Mouse (Mus musculus) layer of hippocampus, adult 2 months (tissue): Measurements from ENCODE around the gene Hpse2. TPM values are rescaled to one million over a fixed set of nuclear protein-coding genes. Genes with fewer than 3 reads are reported as not detected.
"Not testable (repeated sequence)": the region's sequence is repeated elsewhere in the genome, so short reads cannot be mapped to it uniquely, and the experiment has no call there.

Experiments
- DNase-seq, 2 experiments: peaks; one replicate each; pipeline ENCODE4 v3.0.0; 2022; ENCODE audit warnings: low spot score in 2 of 2
- H3K27ac ChIP-seq: fragments of 200-600 bp; 2 replicates; pipeline ENCODE4 v1.8.1; 2022
- H3K4me3 ChIP-seq: fragments of 200-600 bp; 2 replicates; pipeline ENCODE4 v1.8.1; 2022; ENCODE audit warnings: mild to moderate bottlenecking
- CTCF ChIP-seq: fragments of 200-600 bp; conservative IDR thresholded peaks from 2 replicates; pipeline ENCODE4 v1.8.1; 2022; ENCODE audit warnings: antibody characterized with exemption, mild to moderate bottlenecking, moderate library complexity
- total RNA-seq, 2 experiments: library from RNA; stranded (reverse); gene quantifications; 2 replicates each; pipeline ENCODE4 v1.2.3; 2021

The Hpse2 gene
- total RNA-seq, 2 experiments from 2014 or later: 0.15 to 0.33 TPM

DNA sequence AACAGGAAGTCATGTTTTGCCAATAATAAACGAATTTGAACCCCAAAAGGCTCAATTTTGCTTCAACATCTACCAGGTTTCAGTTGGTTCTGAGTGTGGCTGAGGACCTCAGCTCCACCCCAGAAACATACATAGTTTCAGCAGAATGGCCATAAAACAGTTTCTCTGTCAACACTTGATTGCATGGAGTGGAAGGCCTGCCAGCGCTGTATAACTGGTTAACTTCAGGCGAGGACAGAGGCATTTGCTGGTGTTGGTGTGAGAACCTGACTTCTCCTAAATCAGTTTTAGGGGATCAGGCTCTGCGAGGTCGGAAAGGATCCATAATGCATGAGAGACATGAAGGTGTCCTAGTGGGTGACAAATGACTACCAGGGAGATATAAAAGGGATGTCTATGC is 578.0 kb downstream of the Hpse2 start:
- TF ChIP-seq CTCF: no peak
- Histone ChIP-seq H3K4me3 (no peak overlapping the region), H3K27ac (no peak overlapping the region)
- no peak for DNase-seq

DNA sequence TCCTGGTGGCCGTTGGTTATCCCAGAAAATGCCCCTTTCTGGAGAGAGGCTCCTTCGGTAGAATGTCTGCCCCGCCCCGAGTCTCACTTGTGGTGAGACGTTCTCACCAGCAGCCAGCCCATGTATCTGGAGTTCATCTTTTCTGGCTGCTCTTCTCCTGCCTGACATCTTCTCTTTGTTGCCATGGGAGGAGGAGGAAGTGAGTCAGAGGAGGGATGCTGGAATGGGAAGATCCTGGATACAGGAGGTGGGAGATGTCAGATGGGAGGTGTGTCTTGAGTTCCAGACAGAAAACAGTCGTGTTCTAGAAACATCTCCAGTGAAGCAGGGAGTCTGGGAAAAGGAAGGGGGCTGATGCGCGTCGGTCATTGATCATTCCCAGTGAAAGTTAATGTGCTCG is 578.7 kb downstream of the Hpse2 start:
- DNase-seq: no peak
- TF ChIP-seq CTCF: no peak
- Histone ChIP-seq H3K4me3 (no peak overlapping the region), H3K27ac (no peak overlapping the region)

DNA sequence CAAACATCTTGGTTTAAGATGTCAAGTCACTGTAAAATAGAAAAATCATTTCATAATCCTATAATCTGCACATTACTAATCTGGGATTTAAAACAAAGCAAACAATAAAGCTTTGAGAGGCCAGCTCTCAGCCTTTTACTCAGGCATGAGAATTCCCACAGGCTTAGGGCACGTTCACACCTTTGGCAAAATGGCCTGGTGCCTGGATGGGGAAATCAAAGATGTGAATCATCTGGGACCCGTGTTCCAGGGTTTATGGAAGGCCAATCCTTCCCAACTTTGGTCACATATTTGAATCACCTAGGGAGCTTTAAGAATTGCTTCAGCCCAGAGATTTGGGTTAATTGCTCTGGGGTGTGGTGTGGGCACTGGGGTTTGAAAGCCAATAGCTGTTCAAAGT is 590.3 kb downstream of the Hpse2 start:
- Histone ChIP-seq H3K27ac (no peak overlapping the region), H3K4me3 (no peak overlapping the region)
- no peak for TF ChIP-seq CTCF
- DNase-seq: no peak

DNA sequence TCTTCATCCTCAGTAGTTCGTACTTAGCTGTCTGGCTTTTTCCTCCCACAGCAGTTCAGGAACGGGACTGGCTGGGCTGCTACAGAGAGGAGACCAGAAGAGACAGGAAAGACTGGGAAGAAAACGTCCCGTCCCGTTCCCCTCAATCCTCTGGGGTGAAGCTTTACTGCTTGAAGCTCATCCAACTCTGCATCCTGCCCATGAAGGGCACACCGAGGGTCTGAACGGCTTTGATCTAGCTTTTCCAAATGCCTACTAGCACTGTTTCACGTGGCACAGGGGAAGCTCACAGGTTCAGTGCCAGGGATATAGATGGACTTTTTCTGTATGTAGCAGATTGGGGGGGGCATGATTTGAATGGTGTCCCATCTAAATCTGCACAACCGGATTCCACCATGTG is 592.4 kb downstream of the Hpse2 start:
- no peak overlapping the region for H3K27ac ChIP-seq
- H3K4me3 ChIP-seq: peak overlapping the region; percentile 55
- TF ChIP-seq CTCF: no peak
- no peak for DNase-seq

DNA sequence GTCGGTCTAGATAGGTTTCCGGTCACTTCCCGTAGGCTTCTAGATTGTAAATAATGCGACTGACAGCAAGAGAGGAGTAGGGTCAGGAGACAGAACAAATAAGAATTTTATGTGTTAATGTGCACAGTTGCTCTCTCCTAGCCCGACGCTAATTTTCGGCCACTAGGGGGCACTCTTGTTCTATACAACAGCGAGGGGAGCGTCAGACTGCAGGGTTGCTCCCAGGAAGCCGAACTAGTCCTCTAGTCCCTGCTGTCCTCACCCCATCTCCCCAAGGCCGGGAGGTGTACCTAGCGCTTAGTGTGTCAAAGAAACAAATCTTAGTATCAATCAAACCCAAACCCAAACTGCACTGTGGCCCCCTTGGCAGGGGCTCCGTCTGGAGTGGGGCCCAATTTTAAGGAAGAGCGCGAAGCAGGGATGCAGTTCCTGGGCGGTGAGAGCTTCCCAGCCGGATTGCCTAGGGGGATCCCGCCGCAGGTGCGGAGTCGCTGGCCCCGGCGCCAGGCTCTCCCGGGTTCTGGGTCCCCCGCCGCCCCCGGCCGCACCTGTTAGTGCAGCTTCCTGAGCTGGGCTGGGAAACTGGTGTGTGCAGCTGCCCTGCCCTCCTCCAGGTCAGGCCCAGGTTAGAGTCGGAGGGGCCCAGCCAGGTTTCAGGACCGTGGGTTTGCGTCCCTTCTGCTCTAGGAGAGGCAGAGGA is 593.1 kb downstream of the Hpse2 start:
- DNase-seq: peak; percentile 90 to 97
- peak; percentile 96 for TF ChIP-seq CTCF
- Histone ChIP-seq H3K4me3 (peak overlapping the region; percentile 55), H3K27ac (no peak overlapping the region)

DNA sequence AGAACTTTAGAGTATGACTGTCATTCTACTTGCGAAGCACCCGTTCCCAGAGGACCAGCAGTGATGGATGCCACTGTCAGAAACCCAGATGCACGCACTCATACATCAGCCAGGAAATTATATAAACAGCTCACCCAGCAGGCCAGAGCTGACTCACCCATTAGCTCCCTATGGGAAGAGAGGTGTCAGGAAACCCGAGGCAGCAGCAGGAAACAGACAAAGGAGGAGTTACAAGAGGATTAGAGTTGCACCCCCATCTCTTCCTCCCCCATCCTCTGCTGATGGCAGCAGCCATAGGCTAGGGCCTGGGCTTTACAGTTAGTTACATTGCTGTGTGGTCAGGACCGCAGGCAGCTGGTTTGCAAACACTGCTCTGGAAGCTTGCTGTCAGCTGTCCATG is 599.8 kb downstream of the Hpse2 start:
- H3K4me3 ChIP-seq: no peak overlapping the region
- H3K27ac ChIP-seq: no peak overlapping the region
- TF ChIP-seq CTCF: no peak
- no peak for DNase-seq

DNA sequence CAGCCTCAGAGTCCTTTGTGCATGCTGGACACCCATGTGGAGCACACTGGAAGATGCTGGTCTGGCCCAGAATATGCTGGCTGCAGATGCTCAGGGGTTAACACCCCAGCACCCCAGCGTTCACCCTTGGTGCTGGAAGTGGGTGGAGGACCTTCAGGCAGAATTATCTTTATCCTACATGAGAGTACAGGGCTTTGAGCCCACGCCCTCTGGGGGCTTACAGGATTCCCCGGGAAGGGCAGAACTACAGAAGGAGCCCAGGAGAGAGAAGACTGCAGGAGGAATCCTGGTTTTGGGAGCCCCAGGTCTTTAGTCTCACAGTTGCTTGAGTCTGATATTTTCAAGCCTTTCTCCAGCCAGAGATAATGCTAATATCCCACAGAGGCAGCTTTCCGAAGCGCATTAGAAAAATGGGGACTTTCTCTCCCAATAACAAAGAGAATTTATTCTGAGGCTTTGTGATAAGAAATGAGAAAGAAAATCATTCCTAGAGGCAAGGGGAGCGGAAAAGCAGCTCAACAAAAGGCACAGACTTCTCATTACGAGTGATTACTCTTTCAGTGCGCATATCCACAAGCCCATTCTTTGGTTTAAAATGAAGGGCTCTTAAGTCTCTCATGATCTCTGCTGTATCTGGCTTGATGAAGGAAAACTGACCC is 602.5 kb downstream of the Hpse2 start:
- no peak for DNase-seq
- Histone ChIP-seq H3K4me3 (no peak overlapping the region), H3K27ac (no peak overlapping the region)
- TF ChIP-seq CTCF: no peak

DNA sequence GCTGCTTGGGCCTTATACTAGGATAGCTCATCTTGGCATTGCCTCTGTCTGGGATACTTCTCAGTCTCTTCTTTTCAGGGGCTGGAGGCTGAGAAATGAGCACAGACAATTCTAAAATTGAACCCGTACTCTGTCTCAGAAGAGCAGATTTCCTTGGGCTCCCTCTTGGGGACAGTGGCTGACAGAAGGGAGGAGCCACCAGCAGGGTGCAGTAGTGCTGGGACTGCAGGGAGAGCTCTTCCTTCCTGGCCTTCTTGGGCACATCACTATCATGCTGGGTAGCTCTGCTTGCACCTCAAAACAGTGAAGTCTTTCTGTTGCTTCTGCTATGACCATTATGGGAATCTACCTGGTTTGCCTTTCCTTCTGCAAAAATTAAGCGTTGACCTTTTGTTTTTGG is 603.0 kb downstream of the Hpse2 start:
- peak; percentile 62 for TF ChIP-seq CTCF
- DNase-seq: no peak
- Histone ChIP-seq H3K4me3 (no peak overlapping the region), H3K27ac (no peak overlapping the region)

DNA sequence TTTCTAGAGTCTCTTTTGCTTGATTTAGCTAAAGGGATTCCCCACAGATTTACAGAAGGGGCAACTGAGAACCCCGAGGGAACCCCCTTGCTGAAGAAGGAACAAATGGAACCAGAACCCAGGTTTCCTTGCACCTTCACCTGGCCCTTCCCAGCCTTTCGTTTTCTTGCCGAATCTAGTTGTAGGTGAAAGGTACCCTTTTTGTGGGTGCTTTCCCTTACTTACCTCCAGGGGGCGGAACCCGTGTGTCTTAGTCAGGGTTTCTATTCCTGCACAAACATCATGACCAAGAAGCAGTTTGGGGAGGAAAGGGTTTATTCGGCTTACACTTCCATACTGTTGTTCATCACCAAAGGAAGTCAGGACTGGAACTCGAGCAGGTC is 608.0 kb downstream of the Hpse2 start:
- TF ChIP-seq CTCF: peak; percentile 32; the same call in 1 of the 2 replicates
- H3K27ac ChIP-seq: peak overlapping the region; percentile 90
- peak overlapping the region; percentile 74 for H3K4me3 ChIP-seq
- DNase-seq: not testable (repeated sequence)

DNA sequence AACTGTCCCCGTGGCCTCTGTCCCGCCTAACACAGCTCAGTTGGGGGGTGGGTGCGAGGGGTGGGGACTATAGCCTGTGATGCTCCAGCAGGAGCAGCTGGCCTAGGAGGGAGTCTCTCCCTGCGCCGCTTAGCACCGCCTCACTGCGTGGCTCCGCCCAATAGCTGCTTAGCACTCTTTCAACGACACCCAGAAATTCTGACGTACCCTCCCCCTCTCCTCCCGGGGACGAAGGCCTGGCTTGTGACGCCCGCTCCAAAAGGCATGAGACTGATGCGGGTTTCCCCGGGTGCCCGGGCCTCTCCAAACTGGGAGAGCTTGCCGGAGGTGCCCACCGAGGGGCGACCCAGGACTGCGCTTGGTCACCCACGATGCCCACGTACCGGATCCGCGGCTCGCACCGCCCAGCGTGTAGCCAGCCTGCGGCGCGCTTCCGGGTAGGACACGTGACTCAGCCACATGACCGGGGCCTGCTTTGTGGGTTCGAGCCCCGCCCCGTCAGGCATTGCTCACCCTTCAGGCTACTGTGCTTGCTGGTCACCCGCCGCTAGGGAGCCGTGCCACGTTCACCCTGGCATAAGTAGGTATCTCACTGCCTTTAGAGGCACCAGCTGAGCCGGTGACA is 608.5 kb downstream of the Hpse2 start, which contains the start of gene Hps1:
Gene Hps1 (minus strand): TSS at position 448 of the 625 bp plus-strand sequence.
- H3K4me3 ChIP-seq: peak within 1 kb of the TSS; percentile 74
- peak within 1 kb of the TSS; percentile 90 for H3K27ac ChIP-seq
- TF ChIP-seq CTCF: peak; percentile 56
- peak; percentile 85 to 92 for DNase-seq

DNA sequence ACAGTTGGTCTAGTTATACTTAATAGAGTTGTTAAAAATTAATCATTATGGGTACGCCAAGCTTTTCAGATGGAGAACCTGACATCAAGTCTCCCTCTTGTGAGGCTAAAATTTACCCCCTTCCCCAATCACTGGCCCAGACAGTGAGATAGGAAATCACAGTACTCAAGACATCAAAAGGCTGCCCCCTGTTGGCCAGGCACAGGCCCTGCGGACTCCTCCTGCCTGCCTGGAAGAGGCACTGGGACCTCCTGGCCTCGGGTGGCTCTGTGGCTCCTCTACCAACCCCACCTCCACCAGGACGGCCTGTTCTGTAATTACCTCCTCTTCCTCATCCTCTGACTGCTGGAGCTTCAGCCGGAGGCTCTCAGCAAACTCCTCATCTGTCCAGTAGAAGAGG is 610.4 kb downstream of the Hpse2 start:
- H3K4me3 ChIP-seq: no peak overlapping the region
- DNase-seq: peak in 1 of 2 experiments; percentile 62
- peak; percentile 77 for TF ChIP-seq CTCF
- no peak overlapping the region for H3K27ac ChIP-seq

DNA sequence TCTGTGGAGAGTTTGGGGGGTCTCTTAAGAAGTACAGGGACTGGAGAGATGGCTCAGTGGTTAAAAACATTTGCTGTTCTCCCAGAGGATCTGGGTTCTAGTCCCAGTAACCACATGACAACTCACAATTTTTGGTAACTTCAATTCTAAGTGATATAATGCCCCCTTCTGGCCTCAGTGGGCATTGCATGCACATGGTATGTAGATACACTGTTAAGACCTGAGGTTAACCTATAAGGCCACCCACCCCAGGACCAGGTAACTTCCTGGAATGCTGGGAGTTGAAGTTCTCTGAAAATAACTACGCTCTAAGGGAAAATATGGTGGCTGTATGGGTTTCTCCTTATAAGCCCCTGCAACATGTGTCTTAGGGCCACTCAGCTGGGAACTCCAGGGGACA is 611.3 kb downstream of the Hpse2 start:
- TF ChIP-seq CTCF: peak; percentile 72
- H3K4me3 ChIP-seq: no peak overlapping the region

DNA sequence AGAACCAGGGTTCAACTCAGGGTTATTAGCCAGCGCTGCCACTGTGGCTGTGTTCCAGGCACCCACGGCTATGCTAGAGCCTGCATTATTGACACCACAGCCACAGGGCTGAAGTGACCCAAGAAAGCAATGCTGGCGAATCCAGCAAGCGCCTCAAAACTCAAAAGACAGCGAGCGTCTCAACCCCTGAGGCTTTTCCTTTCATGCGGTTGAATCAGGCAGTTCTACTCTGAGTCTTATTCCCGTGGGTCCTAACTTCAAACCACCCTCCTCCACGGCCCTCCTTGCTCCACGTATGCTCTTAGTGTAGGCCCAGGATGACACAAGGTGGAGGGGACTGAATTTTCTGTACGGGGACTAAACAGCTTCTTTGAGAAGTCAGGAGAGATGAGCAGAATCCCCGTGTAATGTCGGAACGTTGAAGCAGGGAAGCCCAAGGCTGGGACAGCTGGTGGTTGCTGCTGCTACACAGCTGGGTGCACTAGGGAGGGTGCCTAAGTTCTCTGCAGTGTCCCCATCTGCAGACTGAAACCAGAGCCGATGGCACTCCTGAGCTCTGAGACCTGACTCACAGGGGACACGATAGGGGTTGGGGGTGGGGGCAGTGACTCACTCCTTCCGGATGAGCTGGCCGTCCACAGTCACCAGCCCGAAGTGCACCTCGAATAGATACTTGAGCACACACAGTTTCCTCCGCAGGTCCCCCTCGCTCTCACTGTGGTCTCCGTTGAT is 617.8 kb downstream of the Hpse2 start:
- no peak overlapping the region for H3K27ac ChIP-seq
- no peak overlapping the region for H3K4me3 ChIP-seq
- no peak for TF ChIP-seq CTCF
- no peak for DNase-seq

More for the DNA sequence above, 611.3 kb downstream of the Hpse2 start:
- no peak overlapping the region for H3K27ac ChIP-seq
- no peak for DNase-seq
